Mouse (Mus musculus): ENCODE results near the gene A630023A22Rik. TPM values are rescaled to one million over a fixed set of nuclear protein-coding genes. Genes with fewer than 3 reads are reported as not detected.

Gene A630023A22Rik
- total RNA-seq, 2 experiments from 2014 or later: not detected

Other genes with a start within 250 kb of the A630023A22Rik start
- gene Gdf10, start 179.2 kb downstream of the A630023A22Rik start, total RNA-seq (2021): 10 to 100 TPM; 12.8 to 13.4 TPM
- gene Gdf2, start 161.7 kb downstream of the A630023A22Rik start, total RNA-seq (2021): not detected
- not detected for gene Rbp3, start 148.8 kb downstream of the A630023A22Rik start, total RNA-seq (2021)
- not detected for gene Zfp488, start 124.0 kb downstream of the A630023A22Rik start, total RNA-seq (2021)
- not detected for gene Gm30083, start 87.6 kb downstream of the A630023A22Rik start, total RNA-seq (2021)
- under 1 TPM in 1 of 2 experiments, not detected in 1; 0.17 TPM for gene Gm5460, start 86.0 kb downstream of the A630023A22Rik start, total RNA-seq (2021)
- gene Antxrl, start 50.0 kb downstream of the A630023A22Rik start, total RNA-seq (2021): not detected
- 1 to 10 TPM; 2.8 to 3.5 TPM for gene Anxa8, start 16.8 kb downstream of the A630023A22Rik start, total RNA-seq (2021)
- gene Npy4r, start 49.7 kb upstream of the A630023A22Rik start, total RNA-seq (2021): under 1 TPM; 0.13 to 0.20 TPM
- gene Gprin2, start 98.9 kb upstream of the A630023A22Rik start, total RNA-seq (2021): 1 to 10 TPM; 1.1 to 1.6 TPM
- gene Syt15, start 116.8 kb upstream of the A630023A22Rik start, total RNA-seq (2021): under 1 TPM; 0.20 TPM
- gene Shld2, start 207.7 kb upstream of the A630023A22Rik start, total RNA-seq (2021): 10 to 100 TPM in 1 of 2 experiments, 1 to 10 TPM in 1; 7.4 to 14.9 TPM
- gene Glud1, start 208.0 kb upstream of the A630023A22Rik start, total RNA-seq (2021): 100 to 1,000 TPM; 177 to 206 TPM